Mouse (Mus musculus) testis, adult 2 months (tissue): ENCODE results near the gene Btnl6.

Experiments used
- CTCF ChIP-seq: fragments of 200-500 bp; IDR thresholded peaks from 2 replicates; pipeline ENCODE4 v1.5.1; 2012; ENCODE audit warnings: low read depth, mild to moderate bottlenecking, inconsistent platforms, low read length, moderate library complexity; ENCODE audit not compliant: control insufficient read depth, insufficient read depth, insufficient replicate concordance
- POLR2A ChIP-seq: fragments of 200-500 bp; IDR thresholded peaks from 2 replicates; pipeline ENCODE4 v1.6.1; 2012; ENCODE audit warnings: low read depth, mild to moderate bottlenecking, inconsistent platforms, low read length, moderate library complexity; ENCODE audit not compliant: control insufficient read depth

DNA sequence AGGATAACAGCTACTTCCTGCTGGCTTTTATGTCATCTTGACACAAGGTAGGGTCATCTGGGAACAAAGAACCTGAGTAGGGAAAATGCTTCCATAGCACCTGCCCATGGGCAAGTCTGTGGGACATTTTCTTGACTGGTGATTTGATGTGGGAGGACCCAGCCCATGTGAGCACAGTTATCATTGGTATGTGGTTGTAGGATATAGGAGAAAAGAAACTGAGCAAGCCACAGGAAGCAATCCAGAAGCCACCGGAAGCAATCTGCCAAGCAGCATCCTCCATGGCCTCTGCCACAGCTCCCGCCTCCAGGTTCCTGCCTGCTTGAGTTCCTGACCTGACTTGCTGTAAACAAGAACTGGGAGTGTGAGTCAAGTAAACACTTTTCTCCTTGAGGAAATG lies 46.7 kb downstream of the Btnl6 start:
- no peak for TF ChIP-seq CTCF
- no peak for TF ChIP-seq POLR2A
